Mouse (Mus musculus): ENCODE measurements around the gene Sema4g.

DNA sequence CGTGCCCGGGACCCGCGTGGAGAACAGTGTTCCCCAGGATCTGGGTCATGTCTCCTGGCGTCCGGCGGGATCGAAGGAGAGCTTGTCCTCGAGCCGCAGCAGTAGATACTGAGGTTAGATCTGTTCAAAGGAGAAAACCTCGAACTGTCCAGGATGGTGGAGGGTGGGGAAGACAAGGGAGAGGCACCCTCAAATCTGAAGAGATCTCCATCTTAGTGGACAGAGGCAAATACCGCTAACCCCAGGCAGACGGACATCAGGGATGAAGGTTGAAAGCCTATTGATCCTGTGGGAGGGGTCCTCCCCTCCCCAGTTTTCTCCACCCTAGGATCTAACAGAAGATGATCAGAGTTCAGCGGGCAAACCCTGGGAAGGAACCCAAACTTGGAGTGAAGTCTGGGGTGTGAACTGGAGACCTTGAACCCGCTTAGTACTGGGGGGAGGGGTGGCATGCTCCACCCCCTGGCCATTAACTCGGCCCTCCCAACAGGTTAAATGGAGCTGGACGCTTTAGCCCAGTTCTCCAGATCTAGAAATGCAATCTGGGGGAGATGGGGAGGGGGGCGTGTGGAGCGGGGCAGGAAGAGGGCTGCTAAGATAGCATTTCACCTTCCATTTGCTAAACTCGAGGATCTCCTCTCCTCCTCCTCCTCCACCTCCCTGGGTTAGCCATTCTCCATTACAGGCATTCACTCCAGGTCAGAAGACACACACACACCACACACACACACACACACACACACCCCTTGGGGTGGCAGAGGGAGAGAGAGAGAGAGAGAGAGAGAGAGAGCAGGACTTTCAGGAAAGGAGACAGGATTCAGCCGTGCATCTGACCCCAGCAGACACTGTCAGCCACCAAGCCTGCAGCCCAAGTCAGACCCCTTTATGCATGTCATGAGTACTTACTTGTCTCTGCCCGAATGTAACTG lies 930 bp downstream of the Sema4g start:
- TF ChIP-seq MEF2A (IDR thresholded peaks at IDR 0.05; ENCODE audit: extremely low read depth, insufficient replicate concordance, low read depth, low read length, poor library complexity, severe bottlenecking): no peak
- no peak for TF ChIP-seq POLR2AphosphoS5 (IDR thresholded peaks at IDR 0.05; ENCODE audit: borderline replicate concordance, low read depth, low read length)
- TF ChIP-seq POLR2A (IDR thresholded peaks at IDR 0.05; ENCODE audit: control insufficient read depth in 1 of 2, insufficient read depth in 1 of 2, low read depth in 1 of 2, low read length in 2 of 2, poor library complexity in 1 of 2): no peak
- no peak for TF ChIP-seq EP300 (IDR thresholded peaks at IDR 0.05; ENCODE audit: low read depth in 1 of 2, low read length in 2 of 2)
- no peak for TF ChIP-seq TCF12 (IDR thresholded peaks at IDR 0.05; ENCODE audit: low read depth, low read length)
